10 mouse cellular contexts compared by ENCODE assay signal in the genomic region with DNA sequence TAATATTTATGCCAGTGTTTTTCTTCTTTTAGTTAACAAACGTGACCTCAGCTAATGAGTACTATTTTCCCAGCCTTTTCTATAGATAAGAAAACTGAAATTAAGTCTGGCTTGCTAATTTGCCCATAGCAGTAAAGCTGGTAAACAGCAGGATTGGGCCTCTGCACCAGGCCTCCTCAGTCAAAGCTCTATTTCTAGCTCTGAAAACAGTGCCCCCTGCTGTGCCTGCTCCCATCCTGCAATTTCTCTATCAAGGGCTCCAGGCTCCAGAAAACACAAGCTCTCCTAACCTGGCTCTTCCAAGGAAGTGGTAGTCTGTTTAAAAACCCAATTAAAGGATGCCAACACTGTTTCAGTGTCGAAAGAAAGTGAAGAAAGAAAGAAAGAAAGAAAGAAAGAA.
DNase-seq lines count a peak whose midpoint lies in the region; ATAC-seq lines count a peak whose summit lies in the region.
"Had no signal": no experiment of that assay in that cellular context is flagged by ENCODE, and none has a peak within 500 bp of the region (broad histone marks: within the 10 kb centered on the region; RNA-seq: fewer than 3 reads in every experiment).

No protein-coding gene starts in this region.

- intact Hi-C loops in gastrocnemius, postnatal 36 days (cut with DNase I) = loop anchor here (1.0 kb wide), 1 partner anchor 103 kb away; no protein-coding TSS in a partner anchor

- H3K4me2 ChIP-seq in liver, embryonic 13.5 days = no peak overlapping the region
- H3K4me2 ChIP-seq: embryonic facial prominence, embryonic 13.5 days had no signal

- H3K9ac ChIP-seq in liver, embryonic 13.5 days = no peak overlapping the region
- H3K9ac ChIP-seq: embryonic facial prominence, embryonic 13.5 days had no signal

- peaks cover 4% of the 10 kb centered on the region; the same call in 1 of the 2 replicates for H3K4me1 ChIP-seq in liver, embryonic 13.5 days (replicated peaks)

- DNase-seq in 416B (ENCODE audit: low read depth) = peak; percentile 26
- peak; percentile 67 to 91 for DNase-seq in adrenal gland, adult (ENCODE audit: inconsistent age in 2 of 2, low spot score in 1 of 2)
- DNase-seq in gastrocnemius, postnatal 36 days = peak; percentile 41 to 62
- peak; percentile 76 for DNase-seq in kidney, postnatal 14 days
- peak; percentile 31 for DNase-seq in liver, embryonic 13.5 days
- peak; percentile 53 to 76 for DNase-seq in right cerebral cortex, postnatal 10 days (ENCODE audit: low spot score in 2 of 2)
- no peak for DNase-seq in MN1 (ENCODE audit: low spot score)

- no peaks in the 10 kb centered on the region for H3K36me3 ChIP-seq in liver, embryonic 13.5 days
- H3K36me3 ChIP-seq: embryonic facial prominence, embryonic 13.5 days had no signal

- no peak overlapping the region for H3K4me3 ChIP-seq in liver, embryonic 13.5 days (replicated peaks)
- H3K4me3 ChIP-seq: embryonic facial prominence, embryonic 13.5 days; myocyte had no signal

- H3K27me3 ChIP-seq in liver, embryonic 13.5 days = no peaks in the 10 kb centered on the region
- H3K27me3 ChIP-seq: embryonic facial prominence, embryonic 13.5 days had no signal

- no peak overlapping the region for H3K27ac ChIP-seq in liver, embryonic 13.5 days
- H3K27ac ChIP-seq: embryonic facial prominence, embryonic 13.5 days had no signal

- ATAC-seq in common myeloid progenitor, adult 5-6 weeks (replicated peaks; ENCODE audit: low read depth, poor library complexity, severe bottlenecking) = peak; percentile 70; the same call in 1 of the 2 replicates
- ATAC-seq in liver, embryonic 13.5 days (ENCODE audit: low read depth) = peak; percentile 49; the same call in 1 of the 2 replicates

- WGBS in liver, embryonic 13.5 days (ENCODE audit: insufficient replicate concordance) = 31% methylated on average over 2 of the region's 2 CpGs

- H3K9me3 ChIP-seq in liver, embryonic 13.5 days (replicated peaks) = no peaks in the 10 kb centered on the region
- H3K9me3 ChIP-seq: embryonic facial prominence, embryonic 13.5 days had no signal
